Comparison of ENCODE assay signal across 19 mouse cellular contexts in the genomic region with DNA sequence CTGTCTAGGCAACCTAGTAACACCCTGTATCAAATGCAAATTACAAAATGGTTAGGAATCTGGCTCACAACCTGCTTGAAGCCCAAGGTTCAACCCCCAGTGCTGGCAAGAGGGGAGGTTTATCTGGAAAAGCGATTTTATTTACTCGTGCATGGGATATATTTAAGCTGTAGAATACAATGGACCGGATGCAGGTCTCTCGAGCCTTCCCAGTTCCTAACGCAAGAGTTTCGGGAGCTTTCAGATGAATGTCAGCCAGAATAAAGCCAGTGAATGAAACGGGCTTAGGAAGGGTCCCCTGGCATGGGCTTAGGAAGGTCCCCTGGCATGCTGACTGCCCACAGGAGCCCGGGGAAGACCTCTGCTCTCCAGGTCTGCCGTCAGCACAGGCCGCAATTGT. TPM values are rescaled to one million over a fixed set of nuclear protein-coding genes. Genes with fewer than 3 reads are reported as not detected.
DNase-seq lines count a peak whose midpoint lies in the region; ATAC-seq and TF ChIP-seq lines count a peak whose summit lies in the region.
"Had no signal": no experiment of that assay in that cellular context is flagged by ENCODE, and none has a peak within 500 bp of the region (broad histone marks: within the 10 kb centered on the region; RNA-seq: fewer than 3 reads in every experiment).

No protein-coding gene starts in this region.

- no peak for DNase-seq in heart, embryonic 10.5 days (ENCODE audit: low spot score)
- no peak for DNase-seq in heart, postnatal 4 days
- DNase-seq in kidney, postnatal 0 days (ENCODE audit: low spot score), result no peak
- no peak for DNase-seq in kidney, adult 18-20 months
- no peak for DNase-seq in heart, postnatal 0 days (ENCODE audit: low spot score)
- DNase-seq: cerebellum, adult 9-10 months; gastrocnemius, postnatal 36 days; left cerebral cortex, postnatal 4 days; liver, embryonic 13.5 days; lung, postnatal 4 days; right cerebral cortex, postnatal 25 days; thymus, postnatal 14 days had no signal

- no peak overlapping the region for H3K9ac ChIP-seq in kidney, postnatal 0 days (ENCODE audit: low read depth, low read length)
- no peak overlapping the region for H3K9ac ChIP-seq in heart, embryonic 14.5 days (ENCODE audit: low read length)
- H3K9ac ChIP-seq in heart, postnatal 0 days (replicated peaks; ENCODE audit: low read depth, low read length), result no peak overlapping the region
- H3K9ac ChIP-seq: forebrain, embryonic 13.5 days; liver, embryonic 13.5 days; lung, embryonic 15.5 days; neural tube, embryonic 15.5 days had no signal

- H3K27me3 ChIP-seq in heart, embryonic 10.5 days (ENCODE audit: insufficient read depth, poor library complexity, severe bottlenecking), result no peaks in the 10 kb centered on the region
- H3K27me3 ChIP-seq in kidney, postnatal 0 days (ENCODE audit: insufficient read depth, low read length), result no peaks in the 10 kb centered on the region
- no peaks in the 10 kb centered on the region for H3K27me3 ChIP-seq in heart, embryonic 14.5 days (ENCODE audit: control insufficient read depth, insufficient read depth, low read length)
- H3K27me3 ChIP-seq in heart, postnatal 0 days (ENCODE audit: control insufficient read depth, insufficient read depth, low read length), result no peaks in the 10 kb centered on the region
- H3K27me3 ChIP-seq: forebrain, embryonic 13.5 days; liver, embryonic 13.5 days; lung, embryonic 15.5 days; neural tube, embryonic 15.5 days had no signal

- peaks cover 21% of the 10 kb centered on the region; the same call in 1 of the 2 replicates for H3K4me1 ChIP-seq in heart, embryonic 10.5 days
- H3K4me1 ChIP-seq in kidney, postnatal 0 days (replicated peaks; ENCODE audit: insufficient read depth, low read length), result no peaks in the 10 kb centered on the region
- peaks cover 7 to 16% of the 10 kb centered on the region in 2 experiments for H3K4me1 ChIP-seq in heart, embryonic 14.5 days (ENCODE audit: control insufficient read depth in 2 of 2, insufficient read depth in 2 of 2, low read length in 2 of 2)
- H3K4me1 ChIP-seq in heart, postnatal 0 days (ENCODE audit: control insufficient read depth, insufficient read depth), result peaks cover 30% of the 10 kb centered on the region
- H3K4me1 ChIP-seq: forebrain, embryonic 13.5 days had no signal

- peaks cover 26% of the 10 kb centered on the region for H3K36me3 ChIP-seq in heart, embryonic 10.5 days
- H3K36me3 ChIP-seq in kidney, postnatal 0 days (ENCODE audit: insufficient read depth, low read length), result peaks cover 7% of the 10 kb centered on the region
- H3K36me3 ChIP-seq in heart, embryonic 14.5 days (ENCODE audit: control insufficient read depth, insufficient read depth, low read length), result peaks cover 43% of the 10 kb centered on the region
- peaks cover 36% of the 10 kb centered on the region for H3K36me3 ChIP-seq in heart, postnatal 0 days (replicated peaks; ENCODE audit: control insufficient read depth, insufficient read depth, low read length)
- H3K36me3 ChIP-seq: neural tube, embryonic 15.5 days had no signal

- TF ChIP-seq EP300 in heart, postnatal 0 days (IDR thresholded peaks at IDR 0.05; ENCODE audit: low read depth), result no peak

- TF ChIP-seq CTCF in kidney, postnatal 0 days (IDR thresholded peaks at IDR 0.05; ENCODE audit: low read depth), result no peak
- no peak for TF ChIP-seq CTCF in heart, postnatal 0 days (IDR thresholded peaks at IDR 0.05; ENCODE audit: low read depth)

- ATAC-seq in kidney, postnatal 0 days (replicated peaks; ENCODE audit: low FRiP score, low read depth), result no peak
- ATAC-seq in heart, embryonic 14.5 days (ENCODE audit: insufficient number of reproducible peaks, insufficient read depth, low FRiP score, low read depth), result no peak
- ATAC-seq in heart, postnatal 0 days (ENCODE audit: insufficient read depth, low read depth), result no peak
- ATAC-seq in frontal cortex, adult (ENCODE audit: low TSS enrichment), result no peak
- ATAC-seq: forebrain, embryonic 13.5 days; midbrain, embryonic 16.5 days had no signal

- no peaks in the 10 kb centered on the region for H3K9me3 ChIP-seq in heart, embryonic 10.5 days
- H3K9me3 ChIP-seq in kidney, postnatal 0 days (replicated peaks; ENCODE audit: low read length), result no peaks in the 10 kb centered on the region
- no peaks in the 10 kb centered on the region for H3K9me3 ChIP-seq in heart, embryonic 14.5 days (ENCODE audit: control insufficient read depth, low read length)
- H3K9me3 ChIP-seq in heart, postnatal 0 days (replicated peaks; ENCODE audit: control insufficient read depth, low read length), result no peaks in the 10 kb centered on the region
- H3K9me3 ChIP-seq: forebrain, embryonic 13.5 days; liver, embryonic 13.5 days; lung, embryonic 15.5 days; neural tube, embryonic 15.5 days had no signal

- H3K4me2 ChIP-seq in kidney, postnatal 0 days (ENCODE audit: low read length), result no peak overlapping the region
- H3K4me2 ChIP-seq in heart, embryonic 14.5 days (ENCODE audit: low read length), result no peak overlapping the region
- peak overlapping the region; percentile 28; the same call in 1 of the 2 replicates for H3K4me2 ChIP-seq in heart, postnatal 0 days (ENCODE audit: low read depth, low read length)
- H3K4me2 ChIP-seq: forebrain, embryonic 13.5 days; liver, embryonic 13.5 days; lung, embryonic 15.5 days; neural tube, embryonic 15.5 days had no signal

- peak overlapping the region; percentile 73 for H3K27ac ChIP-seq in heart, embryonic 10.5 days
- H3K27ac ChIP-seq in kidney, postnatal 0 days, result 0 out of 2 replicates have a peak overlapping the region, but pooled peaks have one; percentile 31
- peak overlapping the region; percentile 28 to 72 for H3K27ac ChIP-seq in heart, embryonic 14.5 days (replicated peaks in 1 of 2; ENCODE audit: control insufficient read depth in 1 of 2, insufficient read depth in 1 of 2, low read depth in 2 of 2, low read length in 2 of 2)
- H3K27ac ChIP-seq in heart, postnatal 0 days (ENCODE audit: low read depth), result peak overlapping the region; percentile 92
- H3K27ac ChIP-seq: forebrain, embryonic 13.5 days; layer of hippocampus, adult 2 months; liver, embryonic 13.5 days; lung, embryonic 15.5 days; neural tube, embryonic 15.5 days had no signal

- WGBS in heart, embryonic 10.5 days, result 84% methylated on average over 10 of the region's 10 CpGs
- 83% methylated on average over 10 of the region's 10 CpGs for WGBS in kidney, postnatal 0 days
- WGBS in heart, embryonic 14.5 days, result 74% methylated on average over 10 of the region's 10 CpGs
- 65% methylated on average over 10 of the region's 10 CpGs for WGBS in heart, postnatal 0 days

- no peak overlapping the region for H3K4me3 ChIP-seq in heart, embryonic 10.5 days
- no peak overlapping the region for H3K4me3 ChIP-seq in kidney, postnatal 0 days (replicated peaks; ENCODE audit: low read depth, low read length)
- H3K4me3 ChIP-seq in heart, embryonic 14.5 days (ENCODE audit: control insufficient read depth in 1 of 2, insufficient read depth in 1 of 2, low read depth in 1 of 2, low read length in 2 of 2), result no peak overlapping the region
- H3K4me3 ChIP-seq in heart, postnatal 0 days (ENCODE audit: low read depth, low read length), result no peak overlapping the region
- H3K4me3 ChIP-seq: forebrain, embryonic 13.5 days; layer of hippocampus, adult 2 months; liver, embryonic 13.5 days; lung, embryonic 15.5 days; neural tube, embryonic 15.5 days had no signal

RNA-seq across cellular contexts. Expression of a gene that starts 11.1 kb away (rescaled TPM):
- 43.7 and 44.9 TPM in 2 replicates for polyA plus RNA-seq in heart, embryonic 10.5 days (2016; fragmentation: Nextera tagmentation; extraction: Ambion mirVana)
- 10 to 100 TPM; 81.9 to 84.0 TPM for total RNA-seq in heart, postnatal 4 days (2021)
- polyA plus RNA-seq in kidney, postnatal 0 days (2015; fragmentation: Nextera tagmentation; extraction: Ambion mirVana), result 46.5 and 47.7 TPM in 2 replicates
- 54.1 and 56.9 TPM in 2 replicates for polyA plus RNA-seq in heart, embryonic 14.5 days (2014; fragmentation: Nextera tagmentation; extraction: Ambion mirVana)
- 62.4 and 72.3 TPM in 2 replicates for total RNA-seq in heart, postnatal 0 days (2014; rRNA removed; ENCODE audit: low replicate concordance)
- polyA plus RNA-seq in heart, postnatal 0 days (2015; fragmentation: Nextera tagmentation; extraction: Ambion mirVana), result 63.2 and 65.6 TPM in 2 replicates

Comparison
In these comparisons a context has a peak if more than half of its experiments do, and no peak if none do; other contexts are left out.
1. H3K27ac ChIP-seq: peak in every context shown above with its lines; median percentile 92 in heart, postnatal 0 days; 73 in heart, embryonic 10.5 days; 50 in heart, embryonic 14.5 days; 31 in kidney, postnatal 0 days.